Mouse (Mus musculus): ENCODE data around the gene Tspan11. TPM values are rescaled to one million over a fixed set of nuclear protein-coding genes. Genes with fewer than 3 reads are reported as not detected.

The Tspan11 gene
- total and polyA plus RNA-seq, 3 experiments: 0.05 TPM; not detected in 2

DNA sequence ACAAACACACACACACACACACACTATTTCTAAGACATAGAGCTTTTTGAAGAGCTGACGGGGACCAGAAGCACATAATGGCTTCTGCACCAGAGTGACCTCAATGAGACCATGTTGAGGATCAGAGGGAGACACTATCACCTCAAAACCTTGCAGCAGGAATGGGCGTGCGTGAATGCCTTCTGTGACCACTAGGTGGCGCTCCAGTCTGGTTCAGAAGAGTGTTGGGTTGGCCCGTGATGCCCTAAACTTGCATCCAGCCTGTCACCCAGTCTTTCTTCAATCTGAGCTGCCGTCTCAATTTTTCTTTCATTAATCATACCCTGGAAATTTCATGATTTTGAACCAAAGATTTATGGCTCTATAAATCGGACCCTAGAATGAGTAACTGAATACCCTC, 82.7 kb downstream of the Tspan11 start:
- DNase-seq (ENCODE audit: low spot score) (no peak), ATAC-seq (ENCODE audit: extremely low read depth, insufficient number of reproducible peaks, low FRiP score, poor library complexity, severe bottlenecking) (no peak)
- H3K4me1 ChIP-seq (ENCODE audit: insufficient read depth, low read depth, low read length): no peaks in the 10 kb centered on the region
- TF ChIP-seq CTCF (IDR thresholded peaks at IDR 0.05; ENCODE audit: low read depth, low read length) (no peak), POLR2AphosphoS5 (IDR thresholded peaks at IDR 0.05; ENCODE audit: insufficient replicate concordance, low read depth, low read length) (no peak), GATA1 (IDR thresholded peaks at IDR 0.05; ENCODE audit: borderline replicate concordance, low read length) (no peak), GATA2 (IDR thresholded peaks at IDR 0.05; ENCODE audit: borderline replicate concordance, low read depth, low read length) (no peak), TAL1 (conservative IDR thresholded peaks at IDR 0.05; ENCODE audit: low read depth, low read length) (no peak)
- H3K9me3 ChIP-seq (replicated peaks): peaks cover 89% of the 10 kb centered on the region
- H3K4me3 ChIP-seq (ENCODE audit: low read depth, low read length): no peak overlapping the region
- no peaks in the 10 kb centered on the region; the same call in 1 of the 2 replicates for H3K27me3 ChIP-seq (ENCODE audit: insufficient read depth, low read length)
- H3K36me3 ChIP-seq (replicated peaks): no peaks in the 10 kb centered on the region

DNA sequence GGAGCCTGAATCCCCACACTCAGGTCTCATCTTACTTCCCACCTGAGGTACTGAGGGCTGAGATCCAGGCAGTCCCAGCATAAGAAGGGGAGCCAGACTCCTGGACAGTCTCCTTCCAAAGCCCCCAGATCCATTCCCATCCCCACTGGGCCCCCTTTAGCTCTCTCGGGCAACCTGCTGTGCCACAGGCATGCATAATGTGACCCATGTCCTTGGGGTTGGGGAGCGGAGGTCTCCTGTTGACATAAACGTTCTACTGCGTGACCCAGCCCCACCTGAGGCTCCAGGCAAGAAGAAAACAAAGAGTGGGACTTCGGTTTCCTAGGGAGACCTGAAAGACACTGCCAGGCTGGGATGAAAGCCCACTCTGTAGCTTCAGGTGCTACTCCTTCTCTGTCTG, 83.5 kb downstream of the Tspan11 start:
- no peaks in the 10 kb centered on the region for H3K4me1 ChIP-seq (ENCODE audit: insufficient read depth, low read depth, low read length)
- TF ChIP-seq POLR2AphosphoS5 (IDR thresholded peaks at IDR 0.05; ENCODE audit: insufficient replicate concordance, low read depth, low read length): no peak
- TF ChIP-seq TAL1 (conservative IDR thresholded peaks at IDR 0.05; ENCODE audit: low read depth, low read length): no peak
- TF ChIP-seq GATA2 (IDR thresholded peaks at IDR 0.05; ENCODE audit: borderline replicate concordance, low read depth, low read length): no peak
- no peak for TF ChIP-seq CTCF (IDR thresholded peaks at IDR 0.05; ENCODE audit: low read depth, low read length)
- TF ChIP-seq GATA1 (IDR thresholded peaks at IDR 0.05; ENCODE audit: borderline replicate concordance, low read length): no peak
- no peak overlapping the region for H3K4me3 ChIP-seq (ENCODE audit: low read depth, low read length)
- H3K36me3 ChIP-seq (replicated peaks): no peaks in the 10 kb centered on the region
- DNase-seq (ENCODE audit: low spot score) (no peak), ATAC-seq (ENCODE audit: extremely low read depth, insufficient number of reproducible peaks, low FRiP score, poor library complexity, severe bottlenecking) (no peak)
- H3K9me3 ChIP-seq (replicated peaks): peaks cover 89% of the 10 kb centered on the region
- H3K27me3 ChIP-seq (ENCODE audit: insufficient read depth, low read length): no peaks in the 10 kb centered on the region

DNA sequence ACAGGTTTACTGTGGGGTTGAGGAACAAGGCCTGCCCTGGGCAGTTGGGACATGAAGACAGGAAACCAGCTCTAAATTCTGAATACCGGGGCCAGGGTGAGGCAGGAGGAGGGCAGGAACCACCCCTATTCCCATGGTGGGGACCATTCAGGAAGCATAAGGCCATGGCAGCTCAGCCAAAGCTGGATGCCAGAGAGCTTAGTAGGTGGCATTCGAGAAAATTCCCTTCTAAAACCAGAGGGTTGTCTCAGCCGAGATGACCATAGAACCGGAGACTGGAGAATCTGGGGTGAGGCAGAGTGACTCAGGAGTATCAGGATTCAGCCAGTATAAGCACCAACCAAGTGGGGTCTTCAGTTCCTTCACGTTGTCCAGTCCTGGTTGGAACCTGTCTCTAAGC, 84.5 kb downstream of the Tspan11 start:
- no peaks in the 10 kb centered on the region for H3K4me1 ChIP-seq (ENCODE audit: insufficient read depth, low read depth, low read length)
- no peaks in the 10 kb centered on the region for H3K36me3 ChIP-seq (replicated peaks)
- TF ChIP-seq GATA1 (IDR thresholded peaks at IDR 0.05; ENCODE audit: borderline replicate concordance, low read length): no peak
- TF ChIP-seq GATA2 (IDR thresholded peaks at IDR 0.05; ENCODE audit: borderline replicate concordance, low read depth, low read length): no peak
- no peak for TF ChIP-seq CTCF (IDR thresholded peaks at IDR 0.05; ENCODE audit: low read depth, low read length)
- no peak for TF ChIP-seq TAL1 (conservative IDR thresholded peaks at IDR 0.05; ENCODE audit: low read depth, low read length)
- no peak for TF ChIP-seq POLR2AphosphoS5 (IDR thresholded peaks at IDR 0.05; ENCODE audit: insufficient replicate concordance, low read depth, low read length)
- DNase-seq (ENCODE audit: low spot score) (no peak), ATAC-seq (ENCODE audit: extremely low read depth, insufficient number of reproducible peaks, low FRiP score, poor library complexity, severe bottlenecking) (no peak)
- no peaks in the 10 kb centered on the region for H3K27me3 ChIP-seq (ENCODE audit: insufficient read depth, low read length)
- H3K4me3 ChIP-seq (ENCODE audit: low read depth, low read length): no peak overlapping the region
- peaks cover 89% of the 10 kb centered on the region for H3K9me3 ChIP-seq (replicated peaks)

DNA sequence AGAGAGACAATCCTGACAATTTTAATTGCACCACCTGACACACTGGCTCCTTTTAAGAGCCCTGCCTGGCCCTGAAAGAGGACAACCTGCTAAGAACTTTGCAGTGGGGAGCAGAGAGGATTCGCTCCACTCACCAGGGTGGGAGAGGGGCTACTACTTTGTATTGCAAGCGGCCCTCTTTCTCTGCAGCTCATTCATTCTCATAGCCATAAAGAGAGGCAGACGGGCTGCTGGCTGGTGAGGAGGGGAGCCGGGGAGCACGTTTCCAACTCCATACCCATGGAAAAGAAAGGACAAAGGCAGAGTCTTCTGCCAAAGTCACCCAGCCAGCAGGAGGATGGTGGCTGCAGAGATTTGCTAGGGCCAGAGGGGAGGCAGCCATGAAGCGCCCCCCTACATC, 86.2 kb downstream of the Tspan11 start:
- Histone ChIP-seq H3K4me1 (ENCODE audit: insufficient read depth, low read depth, low read length) (no peaks in the 10 kb centered on the region), H3K4me3 (ENCODE audit: low read depth, low read length) (no peak overlapping the region), H3K36me3 (replicated peaks) (no peaks in the 10 kb centered on the region), H3K9me3 (replicated peaks) (peaks cover 90% of the 10 kb centered on the region), H3K27me3 (ENCODE audit: insufficient read depth, low read length) (no peaks in the 10 kb centered on the region)
- no peak for ATAC-seq (ENCODE audit: extremely low read depth, insufficient number of reproducible peaks, low FRiP score, poor library complexity, severe bottlenecking)
- no peak for DNase-seq (ENCODE audit: low spot score)
- TF ChIP-seq CTCF (IDR thresholded peaks at IDR 0.05; ENCODE audit: low read depth, low read length) (no peak), POLR2AphosphoS5 (IDR thresholded peaks at IDR 0.05; ENCODE audit: insufficient replicate concordance, low read depth, low read length) (no peak), GATA1 (IDR thresholded peaks at IDR 0.05; ENCODE audit: borderline replicate concordance, low read length) (no peak), GATA2 (IDR thresholded peaks at IDR 0.05; ENCODE audit: borderline replicate concordance, low read depth, low read length) (no peak), TAL1 (conservative IDR thresholded peaks at IDR 0.05; ENCODE audit: low read depth, low read length) (no peak)

DNA sequence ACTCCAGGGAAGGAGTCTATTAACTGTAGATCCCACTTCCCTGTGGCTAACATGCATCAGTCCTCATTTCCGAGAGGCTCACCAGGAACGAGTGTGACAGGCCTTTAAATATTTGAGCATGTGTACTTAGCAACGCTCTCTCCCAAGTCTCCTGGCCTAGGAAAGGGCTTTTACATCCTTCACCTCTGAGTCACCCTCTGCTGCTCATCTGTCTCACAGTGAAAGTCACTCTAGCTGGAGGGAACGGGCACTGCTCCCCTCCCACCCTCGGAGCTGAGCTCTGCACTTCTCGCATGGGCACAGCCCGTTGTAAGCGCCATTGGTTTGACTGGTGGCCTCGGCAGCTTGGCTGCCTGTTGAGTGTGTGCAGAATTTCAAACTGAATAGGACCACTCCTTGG, 86.6 kb downstream of the Tspan11 start:
- Histone ChIP-seq H3K9me3 (replicated peaks) (peaks cover 91% of the 10 kb centered on the region), H3K36me3 (replicated peaks) (no peaks in the 10 kb centered on the region), H3K4me1 (ENCODE audit: insufficient read depth, low read depth, low read length) (no peaks in the 10 kb centered on the region), H3K4me3 (ENCODE audit: low read depth, low read length) (no peak overlapping the region), H3K27me3 (ENCODE audit: insufficient read depth, low read length) (peaks cover 2% of the 10 kb centered on the region; the same call in 1 of the 2 replicates)
- TF ChIP-seq TAL1 (conservative IDR thresholded peaks at IDR 0.05; ENCODE audit: low read depth, low read length) (no peak), CTCF (IDR thresholded peaks at IDR 0.05; ENCODE audit: low read depth, low read length) (no peak), POLR2AphosphoS5 (IDR thresholded peaks at IDR 0.05; ENCODE audit: insufficient replicate concordance, low read depth, low read length) (no peak), GATA1 (IDR thresholded peaks at IDR 0.05; ENCODE audit: borderline replicate concordance, low read length) (no peak), GATA2 (IDR thresholded peaks at IDR 0.05; ENCODE audit: borderline replicate concordance, low read depth, low read length) (no peak)
- DNase-seq (ENCODE audit: low spot score) (no peak), ATAC-seq (ENCODE audit: extremely low read depth, insufficient number of reproducible peaks, low FRiP score, poor library complexity, severe bottlenecking) (no peak)

DNA sequence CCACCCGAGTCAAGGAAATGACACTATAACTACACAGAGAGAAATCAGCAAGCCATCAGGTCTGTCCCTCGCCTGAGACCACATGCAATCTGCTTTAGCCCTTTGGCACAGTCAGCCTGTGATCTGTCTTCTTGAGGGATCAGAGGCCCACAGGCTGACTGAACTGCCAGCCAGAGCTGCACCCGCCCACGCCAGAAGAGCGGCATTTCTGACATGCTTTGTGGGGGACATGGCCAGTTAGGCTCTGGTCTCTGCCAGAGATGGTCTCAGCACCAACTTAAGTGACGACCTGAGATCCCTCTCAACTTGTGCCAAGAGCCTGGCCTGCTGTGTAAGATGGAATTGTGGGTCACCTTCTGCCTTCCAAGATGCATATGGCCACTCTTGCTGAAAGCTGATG, 89.3 kb downstream of the Tspan11 start:
- H3K27me3 ChIP-seq (ENCODE audit: insufficient read depth, low read length): peaks cover 2% of the 10 kb centered on the region; the same call in 1 of the 2 replicates
- no peaks in the 10 kb centered on the region for H3K36me3 ChIP-seq (replicated peaks)
- no peak overlapping the region for H3K4me3 ChIP-seq (ENCODE audit: low read depth, low read length)
- TF ChIP-seq TAL1 (conservative IDR thresholded peaks at IDR 0.05; ENCODE audit: low read depth, low read length): no peak
- no peak for TF ChIP-seq GATA1 (IDR thresholded peaks at IDR 0.05; ENCODE audit: borderline replicate concordance, low read length)
- TF ChIP-seq CTCF (IDR thresholded peaks at IDR 0.05; ENCODE audit: low read depth, low read length): no peak
- no peak for TF ChIP-seq POLR2AphosphoS5 (IDR thresholded peaks at IDR 0.05; ENCODE audit: insufficient replicate concordance, low read depth, low read length)
- TF ChIP-seq GATA2 (IDR thresholded peaks at IDR 0.05; ENCODE audit: borderline replicate concordance, low read depth, low read length): no peak
- DNase-seq (ENCODE audit: low spot score): no peak
- peaks cover 93% of the 10 kb centered on the region for H3K9me3 ChIP-seq (replicated peaks)
- ATAC-seq (ENCODE audit: extremely low read depth, insufficient number of reproducible peaks, low FRiP score, poor library complexity, severe bottlenecking): no peak
- H3K4me1 ChIP-seq (ENCODE audit: insufficient read depth, low read depth, low read length): no peaks in the 10 kb centered on the region

Measured in G1E (cell line).